Mouse (Mus musculus): Measurements from ENCODE around the gene Spag6.

- TF ChIP-seq POLR2A (IDR thresholded peaks at IDR 0.05; ENCODE audit: low read depth, low read length) (no peak), CTCF (IDR thresholded peaks at IDR 0.05; ENCODE audit: extremely low read depth, insufficient read length, insufficient replicate concordance, low read depth, low read length) (no peak)
Measured at GRCm38 (mm10) chr2:18695629-18696150, 1.9 kb downstream of the Spag6 start.

All from small intestine, adult 2 months (tissue).